Mouse (Mus musculus) kidney, adult 2 months (tissue): ENCODE data around the gene Usp29.

Experiments
- CTCF ChIP-seq: fragments of 200-500 bp; conservative IDR thresholded peaks from 2 replicates; pipeline ENCODE4 v1.5.1; 2011; ENCODE audit warnings: low read depth, mild to moderate bottlenecking, control low read depth, low read length, moderate library complexity, mixed read lengths; ENCODE audit not compliant: insufficient read depth, insufficient read length
- POLR2A ChIP-seq: fragments of 200-500 bp; IDR thresholded peaks from one replicate; pipeline ENCODE4 v1.6.1; 2011; ENCODE audit warnings: low read depth, low read length, control low read depth

- TF ChIP-seq CTCF (no peak), POLR2A (no peak)
Observed at GRCm38 (mm10) chr7:6736060-6736459, 5.7 kb downstream of the Usp29 start.
